Mouse (Mus musculus) CH12.LX (cell line): ENCODE results near the gene Vps72. TPM values are rescaled to one million over a fixed set of nuclear protein-coding genes. Genes with fewer than 3 reads are reported as not detected.

Experiments
- DNase-seq: peaks from one replicate; pipeline ENCODE4 v3.0.0-alpha.2; 2013; ENCODE audit errors: extremely low read depth
- H3K27ac ChIP-seq: 2 replicates; pipeline ENCODE4 v1.5.1; 2012; ENCODE audit warnings: low read depth, mild to moderate bottlenecking, control low read depth, moderate library complexity; ENCODE audit not compliant: insufficient read depth
- H3K27me3 ChIP-seq: replicated peaks from 2 replicates; pipeline ENCODE3; 2012; ENCODE audit warnings: inconsistent platforms
- H3K36me3 ChIP-seq, 2 experiments: replicated peaks in 1 of 2; 2 replicates each; pipeline versions ENCODE3 to v1.6.1; 2012; ENCODE audit warnings: inconsistent platforms in 1 of 2, low read length in 1 of 2, mild to moderate bottlenecking in 1 of 2, mixed read lengths in 1 of 2, moderate library complexity in 1 of 2; ENCODE audit not compliant: control insufficient read depth in 1 of 2, insufficient read depth in 1 of 2
- H3K4me1 ChIP-seq, 2 experiments: 2 replicates each; pipeline ENCODE4 v1.6.1; 2012; ENCODE audit warnings: inconsistent platforms in 1 of 2, moderate library complexity in 1 of 2; ENCODE audit not compliant: insufficient read depth in 2 of 2, control insufficient read depth in 1 of 2
- H3K4me2 ChIP-seq: 2 replicates; pipeline ENCODE4 v1.6.1; 2012; ENCODE audit warnings: low read depth, mild to moderate bottlenecking, control low read depth; ENCODE audit not compliant: poor library complexity, insufficient read depth, severe bottlenecking
- H3K4me3 ChIP-seq, 3 experiments: fragments of 150-350 bp in 1 of 3; sonication (generic) in 1 of 3; replicated peaks in 1 of 3; 2 replicates each; pipeline versions ENCODE3 to v1.5.1; 2011 to 2012; ENCODE audit warnings: low read depth in 2 of 3, low read length in 2 of 3, mild to moderate bottlenecking in 2 of 3, moderate library complexity in 2 of 3, control low read depth in 1 of 3, improper control_type of control experiment in 1 of 3, inconsistent platforms in 1 of 3, mixed read lengths in 1 of 3; ENCODE audit not compliant: poor library complexity in 1 of 3
- H3K79me2 ChIP-seq: replicated peaks from 2 replicates; pipeline ENCODE4 v1.6.1; 2012; ENCODE audit warnings: mild to moderate bottlenecking, moderate library complexity; ENCODE audit not compliant: control insufficient read depth, poor library complexity, insufficient read depth, severe bottlenecking; ENCODE audit errors: extremely low read depth
- H3K9ac ChIP-seq: 2 replicates; pipeline ENCODE4 v1.6.1; 2012; ENCODE audit warnings: low read depth, mild to moderate bottlenecking, control low read depth, moderate library complexity; ENCODE audit not compliant: insufficient read depth
- H3K9me3 ChIP-seq: replicated peaks from 2 replicates; pipeline ENCODE3; 2012; ENCODE audit warnings: low read length, inconsistent platforms, mixed read lengths
- BHLHE40 ChIP-seq: IDR thresholded peaks from 2 replicates; pipeline ENCODE4 v1.6.1; 2011; ENCODE audit warnings: mild to moderate bottlenecking, low read depth, low read length, improper control_type of control experiment
- CHD2 ChIP-seq: IDR thresholded peaks from 2 replicates; pipeline ENCODE4 v1.6.1; 2011; ENCODE audit warnings: low read length, improper control_type of control experiment
- CTCF ChIP-seq, 2 experiments: IDR thresholded peaks in 1 of 2; conservative IDR thresholded peaks in 1 of 2; 2 replicates each; pipeline ENCODE4 v1.5.1; 2011 to 2012; ENCODE audit warnings: low read depth in 2 of 2, low read length in 2 of 2, improper control_type of control experiment in 1 of 2, inconsistent platforms in 1 of 2, mild to moderate bottlenecking in 1 of 2, moderate library complexity in 1 of 2
- ELF1 ChIP-seq: IDR thresholded peaks from 2 replicates; pipeline ENCODE4 v1.6.1; 2014; ENCODE audit warnings: low read depth, mild to moderate bottlenecking, inconsistent platforms, low read length, improper control_type of control experiment
- EP300 ChIP-seq: IDR thresholded peaks from 2 replicates; pipeline ENCODE4 v1.6.1; 2011; ENCODE audit warnings: low read length, improper control_type of control experiment
- ETS1 ChIP-seq: conservative IDR thresholded peaks from 2 replicates; pipeline ENCODE4 v1.6.1; 2012; ENCODE audit warnings: low read depth, mild to moderate bottlenecking, inconsistent platforms, low read length, improper control_type of control experiment, moderate library complexity
- JUN ChIP-seq: IDR thresholded peaks from 2 replicates; pipeline ENCODE4 v1.6.1; 2011; ENCODE audit warnings: low read depth, mild to moderate bottlenecking, low read length, improper control_type of control experiment, moderate library complexity; ENCODE audit not compliant: insufficient read depth
- KAT2A ChIP-seq: IDR thresholded peaks from 2 replicates; pipeline ENCODE4 v1.6.1; 2012; ENCODE audit warnings: low read length, improper control_type of control experiment, inconsistent platforms; ENCODE audit not compliant: insufficient replicate concordance
- MAX ChIP-seq: IDR thresholded peaks from 2 replicates; pipeline ENCODE4 v1.6.1; 2011; ENCODE audit warnings: low read length, improper control_type of control experiment
- NELFE ChIP-seq: IDR thresholded peaks from 2 replicates; pipeline ENCODE4 v1.6.1; 2011; ENCODE audit warnings: low read depth, low read length, improper control_type of control experiment
- PAX5 ChIP-seq: IDR thresholded peaks from 2 replicates; pipeline ENCODE4 v1.6.1; 2012; ENCODE audit warnings: low read length, inconsistent platforms, mixed read lengths
- POLR2AphosphoS2 ChIP-seq: IDR thresholded peaks from 2 replicates; pipeline ENCODE4 v1.6.1; 2011; ENCODE audit warnings: low read depth, low read length, improper control_type of control experiment
- RCOR1 ChIP-seq: conservative IDR thresholded peaks from 2 replicates; pipeline ENCODE4 v1.6.1; 2012; ENCODE audit warnings: low read depth, mild to moderate bottlenecking, inconsistent platforms, low read length, improper control_type of control experiment
- SIN3A ChIP-seq: IDR thresholded peaks from 2 replicates; pipeline ENCODE4 v1.6.1; 2012; ENCODE audit warnings: low read length, improper control_type of control experiment, inconsistent platforms
- TCF12 ChIP-seq: IDR thresholded peaks from 2 replicates; pipeline ENCODE4 v1.6.1; 2014; ENCODE audit warnings: low read depth, mild to moderate bottlenecking, inconsistent platforms, low read length, improper control_type of control experiment
- UBTF ChIP-seq: IDR thresholded peaks from 2 replicates; pipeline ENCODE4 v1.6.1; 2012; ENCODE audit warnings: low read depth, mild to moderate bottlenecking, inconsistent platforms, low read length, improper control_type of control experiment, moderate library complexity
- ZC3H11A ChIP-seq: IDR thresholded peaks from 2 replicates; pipeline ENCODE4 v1.6.1; 2012; ENCODE audit warnings: low read depth, mild to moderate bottlenecking, inconsistent platforms, low read length, improper control_type of control experiment
- ZMIZ1 ChIP-seq: IDR thresholded peaks from 2 replicates; pipeline ENCODE4 v1.6.1; 2012; ENCODE audit warnings: low read depth, mild to moderate bottlenecking, inconsistent platforms, low read length, improper control_type of control experiment
- ZNF384 ChIP-seq: IDR thresholded peaks from 2 replicates; pipeline ENCODE4 v1.6.1; 2012; ENCODE audit warnings: low read depth, low read length, improper control_type of control experiment, inconsistent platforms
- dilution Hi-C: fragments of 300-500 bp; cut with MboI; formaldehyde crosslinking; loops from 2 replicates; pipeline ENCODE4 v1.14.3; 2020; ENCODE audit warnings: low sequenced_read_pairs; ENCODE audit not compliant: extremely low pct_unique_long_range_greater_than_20kb, extremely low pct_ligation_motif_present
- in situ Hi-C: fragments of 300-500 bp; cut with MboI; formaldehyde crosslinking; loops from 3 replicates; pipeline ENCODE4 v1.14.3; 2019; ENCODE audit warnings: low sequenced_read_pairs, low pct_ligation_motif_present, low pct_unique_long_range_greater_than_20kb, mixed read lengths
- polyA plus RNA-seq: library from polyadenylated mRNA; unstranded; fragments of >175 nt; gene quantifications from 2 replicates; pipeline ENCODE4 v1.2.1, GENCODE M21; 2012; ENCODE audit warnings: low read depth; ENCODE audit not compliant: insufficient read length
- total RNA-seq, 2 experiments: library from RNA; depleted of rRNA; stranded (reverse); fragments of 300-350 nt in 1 of 2; fragments of >200 nt in 1 of 2; gene quantifications; 2 replicates each; pipeline ENCODE4 v1.2.3; 2012 to 2014

The Vps72 gene
- total and polyA plus RNA-seq, 3 experiments = 33.5 to 54.4 (median 34.1) TPM

GRCm38 (mm10) chr3:95063741-95064140, 47.1 kb upstream of the Vps72 start:
- in situ Hi-C loops = no loop called here
- Histone ChIP-seq H3K4me2 (no peak overlapping the region), H3K9ac (no peak overlapping the region), H3K27ac (no peak overlapping the region), H3K27me3 (no peaks in the 10 kb centered on the region), H3K4me3 (no peak overlapping the region), H3K79me2 (no peaks in the 10 kb centered on the region), H3K9me3 (no peaks in the 10 kb centered on the region), H3K36me3 (peaks cover 70 to 93% of the 10 kb centered on the region in 2 experiments), H3K4me1 (peaks cover 0 to 8% of the 10 kb centered on the region in 2 experiments; a peak in 2 of 4 replicates)
- dilution Hi-C loops = no loop called here
- no peak for TF ChIP-seq BHLHE40
- TF ChIP-seq EP300 = no peak
- TF ChIP-seq UBTF = no peak
- no peak for TF ChIP-seq ZMIZ1
- TF ChIP-seq ETS1 = no peak
- no peak for TF ChIP-seq ELF1
- no peak for TF ChIP-seq PAX5
- TF ChIP-seq POLR2AphosphoS2 = no peak
- TF ChIP-seq CHD2 = no peak
- no peak for TF ChIP-seq NELFE
- TF ChIP-seq ZNF384 = no peak
- TF ChIP-seq TCF12 = no peak
- TF ChIP-seq JUN = no peak
- TF ChIP-seq MAX = no peak
- no peak for TF ChIP-seq ZC3H11A
- TF ChIP-seq KAT2A = no peak
- no peak for TF ChIP-seq CTCF (conservative IDR thresholded peaks at IDR 0.05 in 1 of 2, IDR thresholded peaks at IDR 0.05 in 1 of 2; ENCODE audit: low read depth in 2 of 2, low read length in 2 of 2)
- TF ChIP-seq SIN3A = no peak
- DNase-seq = no peak

GRCm38 (mm10) chr3:95065553-95065952, 45.3 kb upstream of the Vps72 start:
- no peak for DNase-seq
- TF ChIP-seq ZNF384 (peak; percentile 69), RCOR1 (no peak)
- Histone ChIP-seq H3K36me3 (peaks cover 73 to 93% of the 10 kb centered on the region in 2 experiments), H3K79me2 (no peaks in the 10 kb centered on the region), H3K4me1 (peaks cover 0 to 8% of the 10 kb centered on the region in 2 experiments; a peak in 2 of 4 replicates), H3K27ac (no peak overlapping the region), H3K9me3 (no peaks in the 10 kb centered on the region), H3K4me3 (no peak overlapping the region), H3K9ac (no peak overlapping the region), H3K4me2 (no peak overlapping the region), H3K27me3 (no peaks in the 10 kb centered on the region)
- in situ Hi-C loops (no loop called here), dilution Hi-C loops (no loop called here)
